Mouse (Mus musculus) testis, adult 2 months (tissue): ENCODE measurements at regions not wholly inside any gene's neighbourhood (a gene's known extent, or its start where the extent isn't known, plus 50 kb on each side); places are given as distances from the start of the nearest gene placed in this dataset.

Source experiments
- H3K27ac ChIP-seq: fragments of 200-500 bp; 2 replicates; pipeline ENCODE4 v1.5.1; 2012; ENCODE audit warnings: low read depth, low read length; ENCODE audit not compliant: control insufficient read depth, insufficient read depth
- H3K27me3 ChIP-seq: fragments of 200-500 bp; 2 replicates; pipeline ENCODE4 v1.6.1; 2012; ENCODE audit warnings: mild to moderate bottlenecking, low read length, moderate library complexity; ENCODE audit not compliant: control insufficient read depth, insufficient read depth
- H3K36me3 ChIP-seq: fragments of 200-500 bp; 2 replicates; pipeline ENCODE4 v1.6.1; 2012; ENCODE audit warnings: mild to moderate bottlenecking, low read length; ENCODE audit not compliant: control insufficient read depth, insufficient read depth
- H3K4me1 ChIP-seq: fragments of 200-500 bp; 2 replicates; pipeline ENCODE4 v1.6.1; 2012; ENCODE audit warnings: low read length; ENCODE audit not compliant: control insufficient read depth, insufficient read depth
- H3K4me3 ChIP-seq: fragments of 200-500 bp; 2 replicates; pipeline ENCODE4 v1.5.1; 2012; ENCODE audit warnings: low read depth, mild to moderate bottlenecking, low read length, moderate library complexity, mixed read lengths; ENCODE audit not compliant: control insufficient read depth
- CTCF ChIP-seq: fragments of 200-500 bp; IDR thresholded peaks from 2 replicates; pipeline ENCODE4 v1.5.1; 2012; ENCODE audit warnings: low read depth, mild to moderate bottlenecking, inconsistent platforms, low read length, moderate library complexity; ENCODE audit not compliant: control insufficient read depth, insufficient read depth, insufficient replicate concordance
- POLR2A ChIP-seq: fragments of 200-500 bp; IDR thresholded peaks from 2 replicates; pipeline ENCODE4 v1.6.1; 2012; ENCODE audit warnings: low read depth, mild to moderate bottlenecking, inconsistent platforms, low read length, moderate library complexity; ENCODE audit not compliant: control insufficient read depth

DNA sequence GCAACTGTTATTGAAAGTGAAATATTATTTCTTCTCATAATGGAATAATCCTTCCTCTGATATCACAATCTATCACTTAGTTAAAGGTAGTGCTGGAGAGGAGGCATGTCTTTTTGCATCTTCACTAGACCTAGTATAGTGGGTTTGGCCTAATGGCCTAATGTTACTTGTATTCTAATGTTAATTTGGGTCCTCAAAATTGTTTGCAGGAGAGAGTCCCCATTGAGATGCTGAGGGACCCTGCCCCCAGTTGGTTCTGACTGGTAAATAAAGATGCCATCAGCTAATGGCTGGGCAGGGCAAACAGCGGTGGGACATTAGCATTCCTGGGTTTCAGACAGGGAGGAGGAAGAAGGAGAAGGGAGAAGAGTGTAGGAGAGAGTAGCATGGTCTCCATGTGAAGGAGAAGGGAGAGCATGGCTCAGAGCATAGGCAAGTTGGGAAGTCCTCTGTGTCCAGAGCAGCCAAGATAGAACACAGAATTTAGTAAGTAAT, 1019.0 kb downstream of the Amy2a5 start:
- Histone ChIP-seq H3K36me3 (no peaks in the 10 kb centered on the region), H3K27ac (no peak overlapping the region), H3K4me3 (no peak overlapping the region), H3K4me1 (no peaks in the 10 kb centered on the region), H3K27me3 (no peaks in the 10 kb centered on the region)
- TF ChIP-seq CTCF (no peak), POLR2A (no peak)
